Mouse (Mus musculus) spleen, adult 2 months (tissue): ENCODE results near the gene Sh2b1. TPM values are rescaled to one million over a fixed set of nuclear protein-coding genes. Genes with fewer than 3 reads are reported as not detected.
A peak's percentile ranks its signal among the peaks of the same experiment; 100 is the strongest.

Source experiments
- DNase-seq, 2 experiments: peaks; one replicate each; pipeline versions ENCODE4 v3.0.0 to v3.0.0-alpha.2; 2012 to 2021; ENCODE audit warnings: low spot score in 2 of 2, low read depth in 1 of 2
- H3K27ac ChIP-seq: fragments of 200-500 bp; 2 replicates; pipeline ENCODE4 v1.5.1; 2012; ENCODE audit warnings: low read length, inconsistent platforms; ENCODE audit not compliant: insufficient read depth
- H3K27me3 ChIP-seq: fragments of 200-500 bp; 2 replicates; pipeline ENCODE4 v1.6.1; 2012; ENCODE audit warnings: mild to moderate bottlenecking, moderate library complexity, low read length, inconsistent platforms; ENCODE audit not compliant: control insufficient read depth, insufficient read depth
- H3K36me3 ChIP-seq: fragments of 200-500 bp; 2 replicates; pipeline ENCODE4 v1.6.1; 2012; ENCODE audit warnings: mild to moderate bottlenecking, low read length, inconsistent platforms; ENCODE audit not compliant: control insufficient read depth, insufficient read depth
- H3K4me1 ChIP-seq: fragments of 200-500 bp; 2 replicates; pipeline ENCODE4 v1.6.1; 2011; ENCODE audit warnings: inconsistent platforms; ENCODE audit not compliant: control insufficient read depth, insufficient read depth, insufficient read length
- H3K4me3 ChIP-seq: fragments of 200-500 bp; 2 replicates; pipeline ENCODE4 v1.5.1; 2011; ENCODE audit warnings: mild to moderate bottlenecking, inconsistent platforms; ENCODE audit not compliant: insufficient read depth, insufficient read length; ENCODE audit errors: extremely low read depth
- CTCF ChIP-seq: fragments of 200-500 bp; IDR thresholded peaks from 2 replicates; pipeline ENCODE4 v1.5.1; 2011; ENCODE audit warnings: mild to moderate bottlenecking, inconsistent platforms; ENCODE audit not compliant: insufficient read depth, insufficient read length, insufficient replicate concordance; ENCODE audit errors: extremely low read depth
- POLR2A ChIP-seq: fragments of 200-500 bp; IDR thresholded peaks from 2 replicates; pipeline ENCODE4 v1.6.1; 2011; ENCODE audit warnings: low read depth, low read length, inconsistent platforms
- WGBS: fragments of 180-500 bp; shearing (Covaris S2); methylation state at CpG from one replicate; pipeline ENCODE4 v1.1.7; 2018; 5-methylcytosine and 5-hydroxymethylcytosine counted together
- polyA plus RNA-seq: library from polyadenylated mRNA; depleted of rRNA; stranded (reverse); fragments of >200 nt; gene quantifications from 2 replicates; pipeline ENCODE4 v1.2.3, GENCODE M21; 2012; rRNA removed

Sh2b1 gene
- polyA plus RNA-seq, 1 experiment: 53.4 TPM

DNA sequence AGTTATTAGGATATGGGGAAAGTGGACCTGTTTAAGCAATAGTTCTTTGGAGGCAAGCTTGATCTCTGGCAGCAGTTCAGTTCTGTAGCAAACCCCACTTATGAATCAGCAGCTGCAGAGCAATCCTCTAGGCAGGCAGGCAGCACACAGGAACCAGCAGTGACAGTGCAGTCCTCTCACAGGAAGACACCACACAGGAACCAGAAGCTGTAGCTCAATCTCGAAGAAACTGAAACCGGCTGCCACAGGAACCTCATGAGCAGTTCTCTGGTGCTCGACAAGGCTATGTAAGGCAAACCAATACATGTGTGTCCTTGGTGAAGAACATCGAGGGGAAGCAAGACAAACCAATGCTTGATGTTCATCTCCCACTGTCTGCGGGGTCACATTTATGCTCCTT lies 53.5 kb downstream of the Sh2b1 start:
- peak; percentile 54 to 57 for DNase-seq
- Histone ChIP-seq H3K4me1 (peaks cover 15% of the 10 kb centered on the region; the same call in 1 of the 2 replicates), H3K27ac (peak overlapping the region; percentile 17; the same call in 1 of the 2 replicates), H3K27me3 (no peaks in the 10 kb centered on the region), H3K4me3 (no peak overlapping the region), H3K36me3 (no peaks in the 10 kb centered on the region)
- WGBS: 36% methylated on average over 5 of the region's 5 CpGs
- TF ChIP-seq CTCF (no peak), POLR2A (no peak; the same call in 1 of the 2 replicates)

DNA sequence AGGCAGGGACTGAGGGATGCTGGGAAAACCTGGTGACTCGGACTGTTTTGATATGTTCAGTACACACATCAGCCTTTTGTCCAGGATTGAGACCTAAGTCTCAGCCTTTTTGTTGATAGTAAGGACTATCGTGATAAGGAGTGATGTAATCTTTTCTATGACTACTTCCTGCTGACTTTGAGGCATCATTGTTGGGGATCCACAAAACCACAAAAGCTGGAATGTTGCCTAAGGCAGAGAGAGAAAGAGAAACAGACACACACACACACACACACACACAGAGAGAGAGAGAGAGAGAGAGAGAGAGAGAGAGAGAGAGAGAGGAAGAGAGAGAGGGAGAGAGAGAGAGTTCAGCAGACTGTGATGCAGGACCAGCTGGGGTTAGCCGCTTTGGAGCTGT lies 56.7 kb downstream of the Sh2b1 start:
- DNase-seq: no peak
- H3K4me1 ChIP-seq: peaks cover 20% of the 10 kb centered on the region; the same call in 1 of the 2 replicates
- H3K36me3 ChIP-seq: no peaks in the 10 kb centered on the region
- TF ChIP-seq POLR2A: no peak
- no peak for TF ChIP-seq CTCF
- 27% methylated on average over 3 of the region's 3 CpGs for WGBS
- no peak overlapping the region for H3K4me3 ChIP-seq
- H3K27me3 ChIP-seq: no peaks in the 10 kb centered on the region
- H3K27ac ChIP-seq: peak overlapping the region; percentile 91

DNA sequence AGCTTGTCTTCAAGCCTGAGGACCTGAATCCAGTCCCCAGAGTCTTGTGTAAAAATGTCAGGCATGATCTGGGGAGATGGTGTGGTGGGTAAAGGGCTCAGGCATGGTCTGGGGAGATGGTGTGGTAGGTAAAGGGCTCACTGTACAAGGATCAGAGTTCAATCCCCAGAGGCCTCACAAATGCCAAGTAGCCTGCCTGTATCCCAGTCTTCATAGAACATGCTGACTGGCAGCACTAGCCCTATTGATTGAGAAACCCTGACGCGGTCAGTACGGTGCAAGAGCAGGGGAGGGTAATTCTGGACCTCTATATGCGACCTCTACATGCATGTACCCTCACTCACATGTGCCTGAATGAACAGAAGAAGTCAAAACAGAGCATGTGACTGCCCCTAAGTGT lies 57.6 kb downstream of the Sh2b1 start:
- no peak for TF ChIP-seq POLR2A
- no peak for TF ChIP-seq CTCF
- peak overlapping the region; percentile 91 for H3K27ac ChIP-seq

DNA sequence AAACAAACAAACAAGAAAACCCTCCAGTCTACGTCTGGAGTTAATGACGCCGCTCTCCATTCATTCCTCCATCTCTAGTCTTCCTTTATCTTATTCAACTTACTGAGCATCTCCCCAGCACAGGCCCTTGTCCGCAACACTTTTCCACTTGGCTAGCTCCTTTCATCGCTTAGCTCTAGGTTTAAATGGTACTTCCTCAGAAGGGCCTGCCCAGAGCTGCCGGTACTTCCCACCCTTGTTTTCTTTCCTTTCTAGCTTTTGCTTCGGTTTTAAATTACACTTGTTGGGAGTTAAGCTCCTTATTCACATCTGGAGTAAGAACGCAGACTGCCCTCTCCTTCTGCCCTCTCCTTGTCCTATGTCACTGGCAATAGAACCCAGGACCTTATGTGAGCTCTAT lies 58.2 kb downstream of the Sh2b1 start:
- TF ChIP-seq CTCF (no peak), POLR2A (no peak)
- DNase-seq: peak in 1 of 2 experiments; percentile 49
- Histone ChIP-seq H3K4me1 (peaks cover 20% of the 10 kb centered on the region; the same call in 1 of the 2 replicates), H3K27ac (peak overlapping the region; percentile 91), H3K27me3 (no peaks in the 10 kb centered on the region), H3K4me3 (no peak overlapping the region), H3K36me3 (peaks cover 4% of the 10 kb centered on the region)
- 29% methylated on average over 8 of the region's 8 CpGs for WGBS

More for the DNA sequence above, 57.6 kb downstream of the Sh2b1 start:
- 74% methylated on average over 4 of the region's 4 CpGs for WGBS
- no peak overlapping the region for H3K4me3 ChIP-seq
- no peaks in the 10 kb centered on the region for H3K27me3 ChIP-seq
- peaks cover 20% of the 10 kb centered on the region; the same call in 1 of the 2 replicates for H3K4me1 ChIP-seq
- no peak for DNase-seq
- peaks cover 4% of the 10 kb centered on the region for H3K36me3 ChIP-seq

Other genes starting within 250 kb of the Sh2b1 start
- 73.4 and 99.1 TPM in 2 replicates for gene Sbk1, start 202.8 kb downstream of the Sh2b1 start, polyA plus RNA-seq
- 164 and 223 TPM in 2 replicates for gene Lat, start 105.9 kb downstream of the Sh2b1 start, polyA plus RNA-seq
- 115 and 208 TPM in 2 replicates for gene Spns1, start 98.0 kb downstream of the Sh2b1 start, polyA plus RNA-seq
- 9.0 and 10.7 TPM in 2 replicates for gene Nfatc2ip, start 78.7 kb downstream of the Sh2b1 start, polyA plus RNA-seq
- gene Cd19, start 60.5 kb downstream of the Sh2b1 start, polyA plus RNA-seq: 268 and 290 TPM in 2 replicates
- 60.3 and 73.9 TPM in 2 replicates for gene Rabep2, start 46.7 kb downstream of the Sh2b1 start, polyA plus RNA-seq
- gene Atp2a1, start 12.3 kb downstream of the Sh2b1 start, polyA plus RNA-seq: 2.4 and 2.6 TPM in 2 replicates
- gene Tufm, start 11.9 kb upstream of the Sh2b1 start, polyA plus RNA-seq: 51.8 and 58.1 TPM in 2 replicates
- 208 and 311 TPM in 2 replicates for gene Atxn2l, start 28.0 kb upstream of the Sh2b1 start, polyA plus RNA-seq
- 61.0 and 64.7 TPM in 2 replicates for gene Eif3c, start 91.0 kb upstream of the Sh2b1 start, polyA plus RNA-seq
- gene Apobr, start 109.5 kb upstream of the Sh2b1 start, polyA plus RNA-seq: 13.6 and 15.8 TPM in 2 replicates
- gene Cln3, start 110.4 kb upstream of the Sh2b1 start, polyA plus RNA-seq: 105 and 118 TPM in 2 replicates
- gene Il27, start 119.5 kb upstream of the Sh2b1 start, polyA plus RNA-seq: 0.79 and 1.5 TPM in 2 replicates
- gene Nupr1, start 155.4 kb upstream of the Sh2b1 start, polyA plus RNA-seq: 28.8 and 42.3 TPM in 2 replicates
- gene Sgf29, start 173.9 kb upstream of the Sh2b1 start, polyA plus RNA-seq: 31.4 and 32.3 TPM in 2 replicates
- gene Sult1a1, start 201.0 kb upstream of the Sh2b1 start, polyA plus RNA-seq: 10.5 and 12.9 TPM in 2 replicates
- 37.4 and 51.8 TPM in 2 replicates for gene Bola2, start 220.0 kb upstream of the Sh2b1 start, polyA plus RNA-seq
- gene Slx1b, start 220.4 kb upstream of the Sh2b1 start, polyA plus RNA-seq: 13.2 and 19.5 TPM in 2 replicates
- gene Coro1a, start 232.4 kb upstream of the Sh2b1 start, polyA plus RNA-seq: 1,755 and 1,932 TPM in 2 replicates